Mouse (Mus musculus) erythroblast, embryonic 14.5 days (primary cell): Measurements from ENCODE around the gene Myf5.

Experiments used
- GATA1 ChIP-seq: IDR thresholded peaks from 2 replicates; pipeline ENCODE4 v1.6.1; 2012; ENCODE audit warnings: low read length, inconsistent platforms, mixed read lengths
- TAL1 ChIP-seq: IDR thresholded peaks from 3 replicates; pipeline ENCODE4 v1.6.1; 2012; ENCODE audit warnings: low read length, inconsistent platforms, mixed read lengths

GRCm38 (mm10) chr10:107486770-107487169 lies 836 bp upstream of the Myf5 start:
- TF ChIP-seq GATA1 (no peak), TAL1 (no peak)
